Mouse (Mus musculus) testis, adult 2 months (tissue): ENCODE results near the gene Me1. TPM values are rescaled to one million over a fixed set of nuclear protein-coding genes. Genes with fewer than 3 reads are reported as not detected.

Experiments
- H3K27ac ChIP-seq: fragments of 200-500 bp; 2 replicates; pipeline ENCODE4 v1.5.1; 2012; ENCODE audit warnings: low read depth, low read length; ENCODE audit not compliant: control insufficient read depth, insufficient read depth
- H3K27me3 ChIP-seq: fragments of 200-500 bp; 2 replicates; pipeline ENCODE4 v1.6.1; 2012; ENCODE audit warnings: mild to moderate bottlenecking, low read length, moderate library complexity; ENCODE audit not compliant: control insufficient read depth, insufficient read depth
- H3K36me3 ChIP-seq: fragments of 200-500 bp; 2 replicates; pipeline ENCODE4 v1.6.1; 2012; ENCODE audit warnings: mild to moderate bottlenecking, low read length; ENCODE audit not compliant: control insufficient read depth, insufficient read depth
- H3K4me1 ChIP-seq: fragments of 200-500 bp; 2 replicates; pipeline ENCODE4 v1.6.1; 2012; ENCODE audit warnings: low read length; ENCODE audit not compliant: control insufficient read depth, insufficient read depth
- H3K4me3 ChIP-seq: fragments of 200-500 bp; 2 replicates; pipeline ENCODE4 v1.5.1; 2012; ENCODE audit warnings: low read depth, mild to moderate bottlenecking, low read length, moderate library complexity, mixed read lengths; ENCODE audit not compliant: control insufficient read depth
- CTCF ChIP-seq: fragments of 200-500 bp; IDR thresholded peaks from 2 replicates; pipeline ENCODE4 v1.5.1; 2012; ENCODE audit warnings: low read depth, mild to moderate bottlenecking, inconsistent platforms, low read length, moderate library complexity; ENCODE audit not compliant: control insufficient read depth, insufficient read depth, insufficient replicate concordance
- POLR2A ChIP-seq: fragments of 200-500 bp; IDR thresholded peaks from 2 replicates; pipeline ENCODE4 v1.6.1; 2012; ENCODE audit warnings: low read depth, mild to moderate bottlenecking, inconsistent platforms, low read length, moderate library complexity; ENCODE audit not compliant: control insufficient read depth
- polyA plus RNA-seq: library from polyadenylated mRNA; depleted of rRNA; stranded (reverse); fragments of >200 nt; gene quantifications from 2 replicates; pipeline ENCODE4 v1.2.3, GENCODE M21; 2012; rRNA removed

Gene Me1
- polyA plus RNA-seq, 1 experiment, result 144 TPM

DNA sequence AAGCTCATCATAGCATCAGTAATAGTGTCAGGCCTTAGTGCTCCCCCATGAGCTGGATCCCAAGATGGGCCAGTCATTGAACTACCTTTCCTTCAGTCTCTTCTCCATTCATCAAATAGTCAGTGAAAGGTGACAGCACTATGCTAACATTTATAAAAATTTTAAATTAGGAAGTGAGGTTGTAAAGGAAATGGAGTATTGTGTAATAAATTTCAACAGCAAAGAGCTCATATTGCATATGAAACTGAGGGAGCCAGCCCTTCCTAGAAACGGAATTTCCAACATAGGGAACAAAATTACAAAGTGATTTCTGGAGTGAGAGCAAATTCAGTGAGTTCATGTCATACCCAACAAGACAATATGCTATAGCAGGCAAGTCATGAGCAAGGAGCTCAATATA lies 151.2 kb downstream of the Me1 start:
- Histone ChIP-seq H3K4me3 (no peak overlapping the region), H3K36me3 (no peaks in the 10 kb centered on the region; the same call in 1 of the 2 replicates), H3K27me3 (no peaks in the 10 kb centered on the region), H3K4me1 (no peaks in the 10 kb centered on the region), H3K27ac (no peak overlapping the region)
- TF ChIP-seq CTCF, result no peak
- no peak for TF ChIP-seq POLR2A

DNA sequence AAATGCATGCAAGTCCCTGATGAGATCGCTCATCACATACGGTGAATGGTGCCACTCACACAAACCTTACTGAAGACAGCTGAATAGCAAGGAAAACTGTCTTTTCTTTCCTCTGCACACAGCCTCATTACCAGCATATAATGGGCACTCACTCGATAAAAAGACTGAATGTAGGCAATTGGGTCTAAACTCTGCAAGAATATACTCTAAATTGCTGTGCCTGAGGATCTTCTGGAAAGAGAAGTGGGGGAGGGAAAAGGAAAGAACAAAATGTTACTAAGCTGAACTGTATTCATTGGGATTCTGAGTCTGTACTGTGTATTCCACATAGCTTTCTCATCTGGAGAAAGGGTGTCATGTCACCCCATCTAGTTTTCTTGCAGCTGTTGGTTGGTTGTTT lies 152.3 kb downstream of the Me1 start:
- Histone ChIP-seq H3K36me3 (no peaks in the 10 kb centered on the region; the same call in 1 of the 2 replicates), H3K27ac (no peak overlapping the region), H3K4me3 (no peak overlapping the region), H3K27me3 (no peaks in the 10 kb centered on the region), H3K4me1 (no peaks in the 10 kb centered on the region)
- TF ChIP-seq POLR2A (no peak), CTCF (no peak)

DNA sequence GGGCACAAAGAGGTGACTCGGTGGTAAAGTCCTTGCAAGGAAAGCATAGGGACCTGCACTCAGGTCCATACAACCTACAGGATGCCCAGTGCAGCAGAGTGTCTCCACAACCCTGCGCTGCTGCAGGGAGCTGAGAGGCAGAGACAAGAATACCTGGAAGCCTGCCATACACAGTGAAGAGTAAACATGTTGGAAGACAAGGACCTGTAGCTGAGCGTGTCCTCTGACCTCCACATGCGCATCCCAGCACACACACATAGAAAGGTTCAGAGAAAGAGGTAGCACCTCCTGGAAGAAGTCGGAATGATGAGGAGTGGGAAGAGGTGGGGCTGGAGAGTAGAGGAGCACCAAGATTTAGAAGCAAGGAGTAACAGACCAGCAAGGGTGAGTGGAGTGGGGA lies 161.7 kb downstream of the Me1 start:
- TF ChIP-seq POLR2A (no peak), CTCF (no peak)
- Histone ChIP-seq H3K4me3 (peak overlapping the region; percentile 21; the same call in 1 of the 2 replicates), H3K4me1 (no peaks in the 10 kb centered on the region), H3K27ac (no peak overlapping the region), H3K27me3 (no peaks in the 10 kb centered on the region), H3K36me3 (no peaks in the 10 kb centered on the region; the same call in 1 of the 2 replicates)

Other genes starting within 250 kb of the Me1 start
- gene Ube2cbp, start 231.0 kb downstream of the Me1 start, polyA plus RNA-seq, result 0.89 and 0.95 TPM in 2 replicates
- 13.0 and 14.5 TPM in 2 replicates for gene Dop1a, start 228.8 kb downstream of the Me1 start, polyA plus RNA-seq
- 5.2 and 6.2 TPM in 2 replicates for gene Pgm3, start 124.1 kb downstream of the Me1 start, polyA plus RNA-seq
- gene Rwdd2a, start 124.0 kb downstream of the Me1 start, polyA plus RNA-seq, result 59.0 and 61.4 TPM in 2 replicates
- gene Prss35, start 47.7 kb upstream of the Me1 start, polyA plus RNA-seq, result 3.2 and 3.8 TPM in 2 replicates
- 0.97 and 1.2 TPM in 2 replicates for gene Snap91, start 184.7 kb upstream of the Me1 start, polyA plus RNA-seq